Comparison of ENCODE assay signal across 11 mouse cellular contexts in genomic region chr2:154754068-154754560, GRCm38 (mm10).
"Had no signal": no experiment of that assay in that cellular context is flagged by ENCODE, and none has a peak within 500 bp of the region (broad histone marks: within the 10 kb centered on the region; RNA-seq: fewer than 3 reads in every experiment).

No protein-coding gene starts in this region.

- DNase-seq: kidney, adult 2 months; kidney, postnatal 25 days; layer of hippocampus, adult 9-11 months; liver, embryonic 13.5 days; lung, adult 2 months; lung, postnatal 14 days; lung, postnatal 4 days; right cerebral cortex, adult 18-20 months; right cerebral cortex, postnatal 14 days; right cerebral cortex, postnatal 4 days; thymus, postnatal 36 days had no signal
